Mouse (Mus musculus) cerebellum, postnatal 14 days (tissue): ENCODE measurements at regions not wholly inside any gene's neighbourhood (a gene's known extent, or its start where the extent isn't known, plus 50 kb on each side); places are given as distances from the start of the nearest gene placed in this dataset.

ENCODE experiments used
- DNase-seq, 2 experiments: peaks; one replicate each; pipeline ENCODE4 v3.0.0; 2021; ENCODE audit warnings: mixed read lengths in 2 of 2

DNA sequence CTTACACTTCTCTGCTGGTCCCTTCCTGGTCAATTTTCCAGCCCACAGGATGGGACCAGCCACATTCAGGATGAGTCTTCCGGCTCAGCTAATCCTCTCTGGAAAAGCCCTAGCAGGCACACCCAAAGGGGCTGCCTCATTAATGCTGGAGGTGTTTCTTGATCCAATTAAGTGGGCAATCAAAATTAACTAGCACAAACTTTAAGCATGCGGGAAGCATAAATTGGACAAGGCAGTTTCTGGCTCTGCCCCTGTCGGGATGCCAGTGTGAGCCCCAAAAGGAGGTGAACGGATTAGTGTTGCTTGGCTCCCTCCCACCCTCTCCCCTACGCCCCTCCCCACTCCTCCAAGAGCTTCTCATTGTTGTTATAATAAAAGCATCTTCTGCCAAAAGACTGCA lies 262.5 kb upstream of the Id4 start:
- no peak for DNase-seq

DNA sequence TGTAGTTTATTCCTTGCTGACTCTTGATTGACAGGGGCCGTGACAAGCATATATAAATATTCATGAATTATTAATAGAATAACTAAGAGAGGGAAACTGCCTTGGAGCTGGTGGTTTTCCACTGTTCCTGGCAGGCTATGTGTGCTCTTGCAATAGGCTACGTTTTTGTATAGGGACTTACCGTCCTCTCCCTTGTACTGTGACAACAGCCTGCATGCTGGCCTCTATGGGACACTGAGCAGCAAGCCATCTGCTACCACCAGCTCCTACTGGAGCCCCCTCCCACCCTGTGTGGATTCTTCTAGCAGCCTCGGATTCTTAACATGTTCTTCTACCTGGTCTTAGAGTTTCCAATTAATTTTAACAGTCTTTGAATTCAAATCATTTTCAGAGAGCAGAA lies 261.6 kb upstream of the Id4 start:
- DNase-seq = peak; percentile 22 to 33

DNA sequence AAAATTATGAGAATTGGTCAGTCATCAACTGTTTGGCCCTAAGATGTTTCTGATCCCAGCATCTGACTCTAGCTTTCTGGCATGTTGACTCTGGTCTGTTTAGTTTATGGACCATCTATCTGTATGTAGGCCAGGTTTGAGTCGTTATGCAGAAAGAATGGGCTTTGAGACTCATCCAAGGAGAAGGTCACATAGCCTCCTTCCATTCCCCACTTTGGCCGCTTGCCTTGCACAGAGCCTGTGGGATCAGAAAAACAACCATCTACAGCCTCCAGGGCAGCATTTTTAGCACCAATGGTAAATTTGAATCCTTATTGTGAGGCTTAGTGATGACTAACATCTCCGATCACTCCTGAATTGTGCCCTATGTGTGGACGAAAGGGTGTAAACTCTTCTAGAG lies 257.9 kb upstream of the Id4 start:
- peak; percentile 30 to 33 for DNase-seq

DNA sequence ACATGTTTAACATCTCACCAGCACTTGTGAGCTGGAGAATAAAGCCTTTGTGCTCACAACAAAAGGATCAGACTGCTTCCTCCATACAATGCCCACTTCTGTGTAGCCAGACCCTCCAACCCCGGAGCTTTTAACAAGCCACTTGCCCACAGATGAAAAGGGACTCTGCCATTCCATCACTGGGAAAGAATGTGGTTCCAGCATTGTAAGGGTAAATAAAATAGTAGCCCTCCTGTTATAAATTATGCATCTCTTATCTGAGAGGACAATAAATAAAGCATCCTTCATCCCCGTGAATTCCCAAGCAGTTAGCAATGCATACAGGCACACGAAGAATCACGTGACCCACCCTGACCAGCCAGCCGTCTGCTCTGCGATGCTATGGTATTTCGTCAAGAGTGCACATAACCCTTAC lies 247.7 kb upstream of the Id4 start:
- no peak for DNase-seq

DNA sequence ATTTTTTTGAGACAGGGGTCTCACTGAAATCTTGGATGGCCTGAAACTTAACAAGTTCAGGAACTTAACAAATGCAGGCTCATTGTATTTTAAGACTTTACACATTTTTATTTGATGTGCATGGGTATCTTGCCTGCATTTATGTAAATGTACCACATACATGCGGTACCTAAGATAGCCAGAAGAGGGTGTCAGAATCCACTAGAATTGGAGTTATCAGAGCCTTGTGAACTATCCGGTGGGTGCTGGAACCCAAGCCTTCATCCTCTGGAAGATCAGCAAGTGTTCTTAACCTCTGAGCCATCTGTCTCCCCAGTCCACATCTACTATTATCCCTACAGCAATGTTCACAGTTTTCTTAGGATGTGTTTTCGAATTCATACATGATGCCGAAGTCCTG lies 245.7 kb upstream of the Id4 start:
- no peak for DNase-seq

DNA sequence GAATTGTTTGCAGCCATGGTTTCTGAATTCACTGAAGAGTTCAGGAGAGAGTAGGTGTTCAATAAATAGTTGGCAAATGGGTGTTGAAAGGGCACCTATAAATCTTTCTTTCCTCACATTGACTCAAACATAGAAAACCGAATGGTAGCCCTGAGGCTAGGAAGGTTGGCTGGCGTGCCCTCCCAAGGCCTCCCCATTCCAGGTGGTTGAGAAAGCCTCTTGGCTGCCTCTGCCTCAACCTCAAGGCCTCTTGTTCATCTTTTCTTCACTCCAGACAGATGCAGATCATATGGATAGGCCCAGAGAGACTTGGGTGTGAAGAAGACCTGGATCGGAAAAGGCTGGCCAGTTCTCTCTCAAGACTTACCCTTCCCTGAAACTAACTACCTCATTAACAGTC lies 245.0 kb upstream of the Id4 start:
- no peak for DNase-seq

DNA sequence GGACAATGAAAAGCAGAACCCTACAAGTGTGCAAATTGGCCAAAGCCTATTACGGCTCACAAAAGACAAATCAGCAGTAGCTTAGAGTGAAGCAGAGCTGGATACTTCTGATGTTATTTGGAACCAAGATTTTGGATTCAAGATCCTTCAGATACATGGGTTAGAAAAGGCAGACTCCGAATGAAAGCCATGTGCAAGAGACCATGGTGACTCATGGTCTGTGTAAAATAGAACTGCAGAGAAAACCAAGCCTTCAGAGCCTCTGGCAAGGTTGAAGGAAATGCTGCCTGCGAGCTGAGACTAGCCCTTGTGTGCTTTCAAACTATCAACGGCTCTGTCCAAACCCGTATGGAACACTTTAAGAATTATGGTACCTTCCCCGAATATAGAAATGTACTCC lies 244.4 kb upstream of the Id4 start:
- no peak for DNase-seq

DNA sequence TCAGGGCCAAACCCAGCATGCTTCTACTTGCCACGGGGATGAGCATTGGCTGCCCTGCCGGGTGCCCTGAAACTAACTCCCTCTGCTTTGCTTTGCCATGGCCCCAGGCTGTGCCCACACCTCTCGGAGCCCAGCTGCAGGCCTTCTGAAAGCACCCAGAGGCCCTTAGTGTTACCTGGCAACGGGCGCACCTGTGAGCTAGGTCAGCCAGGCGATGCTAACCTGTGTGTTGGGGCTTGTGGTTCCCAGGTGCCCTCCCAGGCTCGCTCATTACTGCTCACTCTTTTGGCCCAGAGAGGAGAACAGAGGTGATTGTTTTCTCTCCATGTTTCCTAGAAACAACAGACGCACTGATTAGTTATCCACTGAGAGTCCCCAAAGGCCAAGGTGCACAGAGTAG lies 243.4 kb upstream of the Id4 start:
- peak in 1 of 2 experiments; percentile 24 for DNase-seq

DNA sequence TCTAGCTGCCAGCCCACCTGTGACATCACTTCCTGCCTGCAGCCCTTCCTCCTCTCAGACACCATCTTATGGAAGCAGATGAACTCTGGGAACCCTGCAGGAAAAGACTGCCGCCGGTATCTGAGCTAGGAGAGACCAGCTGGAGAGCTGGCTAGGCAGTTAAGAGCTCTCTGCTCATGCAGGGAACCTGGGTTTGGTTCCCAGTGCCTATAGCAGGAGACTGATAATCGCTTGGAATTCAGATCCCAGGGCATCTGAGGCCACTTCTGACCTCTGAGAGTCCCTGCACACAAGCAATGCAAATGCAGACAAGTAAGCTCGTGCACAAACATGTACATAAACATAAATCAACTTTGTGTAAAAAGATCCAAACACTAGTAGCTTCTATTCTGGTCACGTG lies 242.4 kb upstream of the Id4 start:
- DNase-seq = peak; percentile 20 to 43

DNA sequence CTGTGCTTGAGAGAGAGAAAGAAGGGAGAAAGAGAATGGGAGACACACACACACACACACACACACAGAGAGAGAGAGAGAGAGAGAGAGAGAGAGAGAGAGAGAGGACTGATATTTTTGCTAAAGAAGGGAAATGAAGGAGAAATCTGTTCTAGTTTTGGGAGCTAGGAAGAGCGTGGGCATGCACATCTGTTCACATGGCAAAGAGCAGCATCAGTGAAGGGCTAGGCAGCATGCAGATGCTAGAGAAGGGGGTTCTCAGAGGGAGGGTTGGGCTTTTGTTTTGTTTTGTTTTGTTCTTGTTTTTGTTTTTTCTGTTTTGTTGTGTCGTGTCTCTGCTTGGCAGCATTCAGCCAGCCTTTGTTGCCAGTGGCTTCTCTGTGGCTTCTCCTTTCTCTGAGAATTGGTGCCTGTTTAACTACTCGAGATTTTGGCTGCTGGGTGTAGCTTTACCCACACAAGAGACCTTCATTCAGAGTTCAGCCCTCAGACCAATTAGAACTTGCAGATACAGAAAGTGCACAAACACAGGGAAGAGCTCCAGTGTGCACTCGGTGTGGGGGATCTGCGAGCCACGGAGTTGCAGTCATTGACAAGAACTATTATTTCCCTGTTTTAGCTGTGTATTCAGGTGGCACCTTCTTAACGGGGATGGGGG lies 237.9 kb upstream of the Id4 start:
- DNase-seq = no peak

DNA sequence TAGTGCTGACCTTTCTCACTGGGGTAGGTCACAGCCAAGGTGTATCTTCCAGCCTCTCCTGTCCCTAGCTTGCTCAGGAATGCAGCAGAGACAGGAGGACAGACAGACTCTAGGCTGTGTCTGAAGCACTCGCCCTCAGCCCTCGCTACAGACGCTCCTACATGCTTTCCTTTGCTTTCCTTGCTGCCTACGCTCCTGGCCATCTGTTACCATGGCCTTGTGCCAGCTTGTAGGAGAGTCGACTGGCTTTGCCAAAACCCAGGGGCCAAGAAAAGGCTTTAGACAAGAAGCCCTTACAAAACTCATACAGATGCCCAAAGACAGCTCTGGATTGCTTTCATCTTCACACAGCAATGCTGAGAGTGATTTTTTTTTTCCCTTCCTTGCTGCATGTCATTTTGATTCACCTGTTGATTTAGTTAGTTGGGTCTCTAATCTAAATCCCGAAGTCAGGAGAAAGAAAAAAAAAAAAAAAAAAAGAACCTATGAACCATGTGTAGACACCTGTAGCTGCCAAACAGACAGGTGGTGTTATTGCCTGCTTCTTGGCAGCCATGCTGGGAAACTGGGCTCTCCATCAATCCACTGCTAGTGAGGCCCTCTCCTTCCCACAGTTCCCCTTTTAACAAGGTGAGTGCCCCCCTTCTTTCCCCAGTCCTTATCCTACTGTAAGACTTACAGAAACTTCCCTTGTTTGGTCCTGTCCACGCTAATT lies 233.1 kb upstream of the Id4 start:
- peak; percentile 97 to 98 for DNase-seq

DNA sequence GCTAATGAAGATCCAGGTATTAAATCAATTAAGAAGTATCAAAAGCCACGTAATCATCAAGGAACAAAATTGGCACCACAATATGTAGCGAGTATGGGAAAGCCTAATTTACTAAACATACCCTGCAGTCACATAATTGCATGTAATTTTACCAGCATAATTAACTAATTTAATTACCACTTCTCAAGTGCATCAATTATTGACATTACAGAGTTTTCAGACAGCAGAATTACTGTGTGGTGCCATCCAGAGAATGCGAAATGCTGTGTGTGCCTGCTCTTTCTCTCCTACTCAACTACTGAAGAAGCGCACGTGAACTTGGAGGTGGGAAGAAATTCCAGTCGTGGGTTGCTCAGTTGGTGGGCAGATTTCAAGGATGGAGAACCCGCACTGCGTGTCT lies 229.5 kb upstream of the Id4 start:
- DNase-seq = no peak

DNA sequence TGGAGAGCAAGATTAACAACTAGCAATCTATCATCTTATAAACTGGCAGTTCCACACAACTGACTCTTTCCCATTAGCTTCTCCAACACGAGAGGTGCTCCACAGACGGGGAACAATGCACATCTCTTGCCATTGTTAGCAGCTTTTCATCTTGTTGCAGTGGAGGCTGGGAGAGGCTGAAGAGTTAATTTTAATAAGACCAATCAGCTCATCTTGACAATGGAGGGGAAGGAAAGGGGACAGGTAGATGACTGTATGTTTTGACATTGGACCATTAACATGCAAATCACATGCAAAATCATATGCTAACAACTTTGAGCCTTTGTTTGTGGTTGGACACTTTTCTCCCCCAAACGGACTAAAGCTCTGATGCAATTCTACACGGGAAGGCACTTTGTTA lies 218.9 kb upstream of the Id4 start:
- no peak for DNase-seq

DNA sequence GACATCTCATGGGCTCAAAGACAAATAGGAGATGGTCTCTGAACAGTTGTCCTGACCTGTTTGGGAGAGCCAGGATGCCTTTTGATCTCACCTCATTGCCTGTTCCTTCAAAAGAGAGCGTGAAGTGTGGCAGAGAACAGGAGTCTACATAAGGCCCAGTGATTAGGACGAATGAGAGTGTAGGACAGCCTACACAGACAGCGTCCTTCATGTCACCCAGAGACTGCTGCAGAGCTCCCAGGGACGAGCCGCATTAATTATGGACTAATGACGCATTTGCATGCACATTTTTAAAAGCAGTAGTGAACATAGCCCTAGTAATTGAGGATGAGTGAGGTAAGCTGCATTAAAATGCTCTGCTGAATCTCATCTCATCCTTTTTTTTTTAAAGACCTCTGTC lies 218.5 kb upstream of the Id4 start:
- DNase-seq = no peak

DNA sequence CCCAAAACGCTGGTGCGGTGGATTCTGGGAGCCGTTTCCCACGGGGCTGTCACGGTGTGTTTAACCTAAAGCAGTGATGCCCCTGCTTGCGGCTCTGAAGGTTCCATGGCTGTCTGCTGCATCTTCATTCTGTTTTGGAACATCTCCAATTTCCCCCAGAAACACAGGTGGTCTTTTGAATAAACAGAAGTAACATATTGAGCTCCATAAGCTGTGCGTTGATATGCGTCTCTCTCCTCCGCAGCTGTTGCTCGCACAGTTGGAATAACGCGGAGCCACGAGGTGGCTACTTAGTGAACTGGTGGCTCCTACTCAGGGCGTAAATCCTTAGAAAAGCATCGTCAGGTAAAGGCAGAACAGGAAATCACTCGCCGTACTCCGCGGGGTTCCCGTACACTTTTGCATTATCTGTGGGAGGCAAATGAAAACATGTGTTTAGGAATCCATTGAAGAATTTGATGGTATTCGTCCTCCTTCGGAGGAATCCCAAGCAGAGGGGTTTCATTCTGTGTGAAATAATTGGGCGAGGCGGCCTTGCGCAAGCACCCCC lies 214.8 kb upstream of the Id4 start:
- DNase-seq = no peak

DNA sequence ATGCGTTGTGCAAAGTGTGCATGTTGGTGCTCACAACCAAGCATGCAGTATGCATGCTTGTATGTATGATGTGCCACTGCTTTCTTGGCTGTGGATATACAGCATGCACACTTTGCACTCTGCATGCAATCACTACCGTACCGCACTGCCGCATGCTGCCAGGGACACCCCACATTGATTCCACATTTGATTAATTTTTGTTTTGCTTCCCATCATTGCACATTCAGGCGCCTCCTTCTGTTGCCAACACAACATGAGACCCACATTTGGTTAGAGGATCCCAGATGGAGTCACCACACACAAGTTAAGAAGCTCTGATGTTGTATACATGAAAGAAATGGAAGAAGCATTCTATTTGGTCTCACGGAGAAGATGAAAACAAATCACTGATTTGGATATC lies 211.2 kb upstream of the Id4 start:
- DNase-seq = no peak

DNA sequence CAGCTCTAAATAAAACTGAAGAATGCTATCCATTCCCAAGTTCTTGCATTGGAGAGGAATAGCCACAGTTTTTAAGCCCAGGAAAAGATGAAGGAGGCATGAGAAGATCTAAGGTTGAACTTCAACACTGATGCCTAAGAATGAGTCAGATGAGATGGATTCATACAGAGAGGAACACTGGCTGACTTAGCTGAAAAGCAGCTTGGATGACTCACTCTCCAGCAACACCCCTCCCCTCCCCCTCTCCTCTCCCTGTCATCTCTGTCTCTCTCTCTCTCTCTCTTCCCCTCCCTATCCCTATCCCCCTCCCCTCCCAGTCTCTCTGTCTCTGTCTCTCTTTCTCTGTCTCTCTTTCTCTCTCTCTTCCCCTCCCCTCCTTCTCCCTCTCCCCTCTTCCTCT lies 186.4 kb upstream of the Id4 start:
- no peak for DNase-seq

DNA sequence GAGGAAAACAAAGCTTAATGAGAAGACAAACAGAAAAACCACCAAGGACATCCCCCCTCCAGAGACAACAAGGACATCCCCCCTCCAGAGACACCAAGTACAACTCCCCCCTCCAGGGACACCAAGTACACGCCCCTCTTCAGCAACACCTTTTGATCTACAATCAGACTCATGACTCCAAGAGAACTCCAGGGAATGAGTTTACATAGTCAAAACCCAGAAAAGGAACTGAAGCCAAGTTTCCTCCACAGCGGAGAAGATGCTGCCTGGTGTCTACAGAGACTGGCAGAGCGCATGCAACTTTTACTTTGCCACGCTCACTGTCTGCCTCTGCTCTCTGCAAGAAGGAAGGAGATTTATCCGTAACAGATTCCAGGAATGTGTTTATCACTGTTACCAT lies 185.7 kb upstream of the Id4 start:
- DNase-seq = no peak

DNA sequence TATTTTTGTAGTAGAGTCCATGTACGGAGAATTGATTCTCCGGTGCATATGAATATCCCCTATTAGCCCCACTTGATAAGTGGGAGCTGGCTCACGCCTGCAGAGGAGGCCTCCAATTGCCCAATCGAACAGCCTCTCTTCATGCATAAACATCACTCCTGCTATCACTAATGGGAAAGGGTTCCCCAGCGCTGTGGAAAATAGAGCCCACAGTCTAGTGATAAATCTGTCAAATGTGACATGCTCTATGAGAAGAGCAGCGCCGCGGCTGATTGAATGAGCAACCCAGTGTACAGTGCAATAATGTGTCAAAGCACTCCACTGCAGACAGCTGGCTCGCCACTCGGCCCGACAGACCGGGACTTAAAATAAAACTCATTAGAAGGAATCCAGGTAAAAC lies 182.8 kb upstream of the Id4 start:
- DNase-seq = no peak

DNA sequence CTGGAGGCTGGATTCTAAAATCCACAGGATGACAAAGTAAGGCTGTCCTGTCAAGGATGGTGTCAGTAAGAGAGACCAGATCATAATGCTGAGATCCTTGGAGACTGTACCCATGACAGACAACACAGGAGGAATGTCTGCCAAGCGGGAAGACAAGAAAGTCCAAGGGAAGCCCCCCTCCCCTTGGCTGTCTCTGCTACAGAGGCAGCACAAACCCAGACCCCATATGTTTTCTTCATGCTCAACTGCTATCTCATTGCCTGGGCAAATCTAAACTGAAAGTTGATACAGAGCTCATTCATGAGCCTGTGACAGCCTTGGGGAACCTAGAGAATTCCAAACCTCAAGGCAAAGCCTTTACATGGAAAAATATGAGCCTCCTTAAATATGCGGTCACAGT lies 177.7 kb upstream of the Id4 start:
- peak in 1 of 2 experiments; percentile 17 for DNase-seq

DNA sequence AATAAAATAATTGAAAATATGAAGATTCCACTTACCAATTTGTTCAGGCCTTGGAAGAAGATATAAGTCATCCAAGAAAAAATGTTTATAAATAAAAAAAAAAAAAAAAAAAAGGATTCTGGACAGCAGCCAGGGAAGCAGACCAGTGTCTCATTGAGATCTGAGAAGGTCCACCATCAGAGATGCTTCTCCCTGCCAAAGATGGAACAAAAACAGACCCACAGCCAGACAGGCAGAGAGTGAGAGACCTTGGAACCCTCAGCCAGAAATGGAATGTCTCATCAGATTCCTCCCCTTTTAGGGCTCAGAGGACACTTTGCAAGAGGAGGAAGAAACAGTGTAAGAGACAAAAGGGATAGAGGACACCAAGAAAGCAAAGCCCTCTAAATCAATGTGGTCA lies 177.2 kb upstream of the Id4 start:
- DNase-seq = no peak

DNA sequence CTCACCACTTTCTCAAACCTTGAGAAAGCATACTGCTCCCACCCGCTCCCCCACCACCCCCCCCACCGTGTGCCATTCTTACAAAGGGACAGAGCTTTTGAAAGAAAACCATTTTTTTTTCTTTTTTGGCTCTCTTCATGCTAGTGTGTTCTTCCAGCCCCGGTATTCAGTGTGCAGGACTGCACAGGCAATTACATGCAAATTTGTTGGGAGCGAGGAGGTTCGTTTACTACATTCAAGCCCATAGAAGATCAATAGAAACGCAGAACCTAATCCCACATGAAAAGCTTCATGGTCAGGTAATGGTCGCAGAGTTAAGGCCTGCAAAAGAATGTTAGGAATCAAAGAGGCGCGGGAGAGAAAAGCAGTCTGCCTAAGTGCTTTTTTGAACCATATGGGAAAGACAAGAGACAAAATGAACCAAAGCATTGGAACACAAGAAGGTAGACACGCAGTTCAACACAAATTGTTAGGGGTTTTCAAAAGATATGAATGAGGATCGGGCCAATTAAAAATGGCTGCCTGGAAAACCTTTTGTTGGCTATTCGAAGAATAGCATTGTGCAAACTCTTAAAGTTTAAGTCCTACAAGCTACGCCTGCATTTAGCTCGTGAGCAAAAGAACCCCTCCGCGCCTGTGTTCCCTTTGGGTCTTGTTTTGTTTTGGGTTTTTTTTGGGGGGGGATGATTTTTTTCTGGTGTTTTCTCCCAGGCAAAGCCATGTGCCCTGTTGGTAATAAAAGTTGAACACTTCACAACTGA lies 166.6 kb upstream of the Id4 start:
- no peak for DNase-seq

DNA sequence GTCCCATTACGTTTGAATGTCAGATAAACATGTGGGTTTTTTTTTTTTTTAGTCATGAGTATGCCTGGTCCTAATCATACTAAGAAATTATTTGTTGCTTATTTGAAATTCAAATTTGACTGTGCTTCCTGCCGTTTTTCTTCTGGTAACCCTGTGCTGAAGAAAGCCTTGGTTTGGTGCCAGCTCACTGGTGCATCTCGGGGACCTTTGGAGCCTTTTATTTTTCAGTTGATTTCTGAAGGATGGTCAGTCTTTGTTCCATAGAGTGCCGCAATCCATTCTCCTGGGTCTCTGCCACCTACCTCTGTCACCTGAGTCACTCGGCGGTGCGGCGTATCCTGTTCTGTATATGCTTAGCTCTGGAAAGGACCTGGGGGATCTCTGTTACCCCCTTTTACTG lies 158.9 kb upstream of the Id4 start:
- DNase-seq = peak; percentile 24 to 31

DNA sequence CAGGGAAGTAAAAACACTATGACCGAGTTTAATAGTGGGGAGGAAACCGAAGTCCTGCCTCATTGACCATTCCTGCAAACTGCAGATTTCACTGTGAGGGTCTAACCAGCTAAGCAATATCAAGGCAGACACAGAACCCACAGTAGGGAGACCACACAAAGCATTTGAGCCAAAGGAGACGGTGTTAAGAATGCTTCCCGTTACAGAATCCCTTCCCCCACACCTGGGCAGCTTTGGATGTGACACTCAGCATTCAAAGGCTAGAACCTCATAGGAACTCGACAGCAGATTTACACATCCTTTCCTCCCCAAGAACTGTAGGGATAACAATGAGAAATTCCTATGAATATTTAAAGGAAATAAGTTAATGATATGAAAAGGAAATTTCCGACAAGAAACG lies 158.5 kb upstream of the Id4 start:
- DNase-seq = no peak
